Mouse (Mus musculus): ENCODE measurements around the gene Tmem40. TPM values are rescaled to one million over a fixed set of nuclear protein-coding genes. Genes with fewer than 3 reads are reported as not detected.

The Tmem40 gene
- total RNA-seq, 2 experiments from 2014 or later: 0.40 to 0.71 TPM

- DNase-seq: no peak
Measured at GRCm38 (mm10) chr6:115768207-115768606, 6.0 kb upstream of the Tmem40 start.

- no peak for DNase-seq
Measured at GRCm38 (mm10) chr6:115767357-115767756, 5.1 kb upstream of the Tmem40 start.

- DNase-seq: peak; percentile 8 to 13
Measured at GRCm38 (mm10) chr6:115764179-115764578, 2.0 kb upstream of the Tmem40 start.

- no peak for DNase-seq
Measured at GRCm38 (mm10) chr6:115760982-115761381, 1.2 kb downstream of the Tmem40 start.

- DNase-seq: no peak
Measured at GRCm38 (mm10) chr6:115760137-115760536, 2.1 kb downstream of the Tmem40 start.

- DNase-seq: no peak
Measured at GRCm38 (mm10) chr6:115759461-115759860, 2.7 kb downstream of the Tmem40 start.

GRCm38 (mm10) chr6:115758981-115759435 lies 3.2 kb downstream of the Tmem40 start:
- no peak for DNase-seq

GRCm38 (mm10) chr6:115755536-115755935 lies 6.7 kb downstream of the Tmem40 start:
- no peak for DNase-seq

- no peak for DNase-seq
Measured at GRCm38 (mm10) chr6:115746326-115746725, 15.9 kb downstream of the Tmem40 start.

- no peak for DNase-seq
Measured at GRCm38 (mm10) chr6:115743569-115743968, 18.6 kb downstream of the Tmem40 start.

GRCm38 (mm10) chr6:115739056-115739455 lies 23.2 kb downstream of the Tmem40 start:
- DNase-seq: no peak

GRCm38 (mm10) chr6:115734909-115735308 lies 27.3 kb downstream of the Tmem40 start:
- DNase-seq: no peak

- DNase-seq: no peak
Measured at GRCm38 (mm10) chr6:115732341-115732928, 29.8 kb downstream of the Tmem40 start.

GRCm38 (mm10) chr6:115730560-115731342 lies 31.5 kb downstream of the Tmem40 start:
- no peak for DNase-seq

GRCm38 (mm10) chr6:115727570-115727969 lies 34.6 kb downstream of the Tmem40 start:
- DNase-seq: no peak

GRCm38 (mm10) chr6:115727108-115727507 lies 35.1 kb downstream of the Tmem40 start:
- peak in 1 of 2 experiments; percentile 15 for DNase-seq

GRCm38 (mm10) chr6:115722246-115722645 lies 40.0 kb downstream of the Tmem40 start:
- DNase-seq: no peak

- DNase-seq: no peak
Measured at GRCm38 (mm10) chr6:115717715-115718558, 44.3 kb downstream of the Tmem40 start.

- DNase-seq: no peak
Measured at GRCm38 (mm10) chr6:115717101-115717652, 45.0 kb downstream of the Tmem40 start.

- DNase-seq: no peak
Measured at GRCm38 (mm10) chr6:115711261-115711660, 50.9 kb downstream of the Tmem40 start.

GRCm38 (mm10) chr6:115702901-115703300 lies 59.3 kb downstream of the Tmem40 start:
- no peak for DNase-seq

GRCm38 (mm10) chr6:115701302-115701701 lies 60.9 kb downstream of the Tmem40 start:
- no peak for DNase-seq

GRCm38 (mm10) chr6:115700778-115701177 lies 61.4 kb downstream of the Tmem40 start:
- DNase-seq: no peak
